Mouse (Mus musculus) cerebral cortex, adult 2 months (tissue): ENCODE data around the gene Mttp.

Source experiments
- WGBS: fragments of 180-500 bp; shearing (Covaris S2); methylation state at CpG from one replicate; pipeline ENCODE4 v1.1.7; 2018; 5-methylcytosine and 5-hydroxymethylcytosine counted together

Mttp gene

GRCm38 (mm10) chr3:138134528-138134927, 10.2 kb downstream of the Mttp start:
- 84% methylated on average over 1 of the region's 1 CpGs for WGBS

GRCm38 (mm10) chr3:138133916-138134315, 10.9 kb downstream of the Mttp start:
- 91% methylated on average over 11 of the region's 11 CpGs for WGBS

- WGBS = 93% methylated on average over 8 of the region's 8 CpGs
These were observed 11.3 kb downstream of the Mttp start for GRCm38 (mm10) chr3:138133463-138133862.

GRCm38 (mm10) chr3:138131168-138131567, 13.6 kb downstream of the Mttp start:
- WGBS = 67% methylated on average over 9 of the region's 9 CpGs

GRCm38 (mm10) chr3:138130692-138131091, 14.1 kb downstream of the Mttp start:
- 24% methylated on average over 1 of the region's 1 CpGs for WGBS

- WGBS = 96% methylated on average over 6 of the region's 6 CpGs
These were observed 15.7 kb downstream of the Mttp start for GRCm38 (mm10) chr3:138129110-138129509.

GRCm38 (mm10) chr3:138123842-138124241, 20.9 kb downstream of the Mttp start:
- 93% methylated on average over 10 of the region's 10 CpGs for WGBS

- WGBS = 89% methylated on average over 2 of the region's 2 CpGs
These were observed 23.3 kb downstream of the Mttp start for GRCm38 (mm10) chr3:138121461-138121860.

- 81% methylated on average over 16 of the region's 16 CpGs for WGBS
These were observed 25.2 kb downstream of the Mttp start for GRCm38 (mm10) chr3:138119444-138120105.

- 67% methylated on average over 14 of the region's 14 CpGs for WGBS
These were observed 25.9 kb downstream of the Mttp start for GRCm38 (mm10) chr3:138118831-138119230.

GRCm38 (mm10) chr3:138118392-138118791, 26.4 kb downstream of the Mttp start:
- WGBS = 69% methylated on average over 6 of the region's 6 CpGs

- WGBS = 78% methylated on average over 4 of the region's 4 CpGs
These were observed 27.9 kb downstream of the Mttp start for GRCm38 (mm10) chr3:138116871-138117270.

- WGBS = 88% methylated on average over 17 of the region's 17 CpGs
These were observed 30.7 kb downstream of the Mttp start for GRCm38 (mm10) chr3:138114106-138114505.

- 95% methylated on average over 19 of the region's 19 CpGs for WGBS
These were observed 33.6 kb downstream of the Mttp start for GRCm38 (mm10) chr3:138110910-138111782.

GRCm38 (mm10) chr3:138106887-138107286, 37.9 kb downstream of the Mttp start:
- WGBS = 90% methylated on average over 10 of the region's 10 CpGs

- 46% methylated on average over 5 of the region's 5 CpGs for WGBS
These were observed 39.7 kb downstream of the Mttp start for GRCm38 (mm10) chr3:138105056-138105455.

GRCm38 (mm10) chr3:138103690-138104089, 41.1 kb downstream of the Mttp start:
- 94% methylated on average over 4 of the region's 4 CpGs for WGBS

- WGBS = 74% methylated on average over 4 of the region's 4 CpGs
These were observed 42.8 kb downstream of the Mttp start for GRCm38 (mm10) chr3:138101936-138102335.

GRCm38 (mm10) chr3:138097718-138098117, 47.0 kb downstream of the Mttp start:
- WGBS = 89% methylated on average over 1 of the region's 1 CpGs

GRCm38 (mm10) chr3:138096263-138097028, 48.3 kb downstream of the Mttp start:
- 85% methylated on average over 19 of the region's 19 CpGs for WGBS

GRCm38 (mm10) chr3:138095718-138096117, 49.0 kb downstream of the Mttp start:
- 24% methylated on average over 10 of the region's 10 CpGs for WGBS

- WGBS = 33% methylated on average over 3 of the region's 3 CpGs
These were observed 49.5 kb downstream of the Mttp start for GRCm38 (mm10) chr3:138095301-138095700.
